Mouse (Mus musculus): ENCODE results near the gene Fabp2.

DNA sequence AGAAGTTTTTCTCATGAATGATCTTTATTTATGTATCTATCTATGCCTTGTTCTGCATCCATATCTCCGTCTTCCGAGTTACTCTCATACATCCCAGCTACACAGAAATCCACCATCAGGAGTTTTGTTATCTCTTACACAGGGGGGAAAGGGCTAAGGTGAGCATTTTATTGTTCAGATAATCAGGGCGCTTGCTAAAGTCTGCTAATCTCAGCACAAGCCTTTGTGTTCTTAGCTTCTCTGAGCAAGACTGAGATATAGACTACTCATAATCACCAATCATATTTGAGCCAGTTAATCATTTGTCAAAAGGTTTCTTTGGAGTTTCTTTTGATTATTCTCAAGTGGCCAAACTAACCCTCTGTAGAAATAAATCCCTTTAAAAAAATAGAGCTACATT lies 17.3 kb upstream of the Fabp2 start:
- TF ChIP-seq POLR2A (IDR thresholded peaks at IDR 0.05; ENCODE audit: insufficient read depth, low read depth, low read length) (no peak), CTCF (IDR thresholded peaks at IDR 0.05) (no peak), EP300 (IDR thresholded peaks at IDR 0.05; ENCODE audit: insufficient read depth, low read depth, low read length) (no peak)
